Mouse (Mus musculus) gastrocnemius, postnatal 25 days (tissue): ENCODE results near the gene Etl4. TPM values are rescaled to one million over a fixed set of nuclear protein-coding genes. Genes with fewer than 3 reads are reported as not detected.
A peak's percentile ranks its signal among the peaks of the same experiment; 100 is the strongest.

Source experiments
- DNase-seq: peaks from one replicate; pipeline ENCODE4 v3.0.0; 2022
- microRNA-seq, 2 experiments: library from miRNA; unstranded; fragments of <30 nt; microRNA quantifications; one replicate each; pipeline ENCODE4 v1.2.0; 2021; ENCODE audit warnings: borderline replicate concordance in 2 of 2
- total RNA-seq, 2 experiments: library from RNA; stranded (reverse); gene quantifications; 1 replicate in 1 of 2; 2 replicates in 1 of 2; pipeline ENCODE4 v1.2.3; 2021

The Etl4 gene
- total RNA-seq, 2 experiments from 2014 or later, result 23.6 to 43.0 TPM

- DNase-seq, result peak; percentile 39
Measured at GRCm38 (mm10) chr2:20764566-20765090, 855.0 kb downstream of the Etl4 start.

GRCm38 (mm10) chr2:20768681-20769080, 859.1 kb downstream of the Etl4 start:
- no peak for DNase-seq

GRCm38 (mm10) chr2:20770171-20770570, 860.6 kb downstream of the Etl4 start:
- no peak for DNase-seq

- DNase-seq, result no peak
Measured at GRCm38 (mm10) chr2:20774462-20774861, 864.9 kb downstream of the Etl4 start.

- DNase-seq, result no peak
Measured at GRCm38 (mm10) chr2:20776171-20776704, 866.7 kb downstream of the Etl4 start.

GRCm38 (mm10) chr2:20777931-20778330, 868.4 kb downstream of the Etl4 start:
- DNase-seq, result no peak

GRCm38 (mm10) chr2:20779484-20780381, 870.2 kb downstream of the Etl4 start:
- DNase-seq, result peak; percentile 17

- no peak for DNase-seq
Measured at GRCm38 (mm10) chr2:20801236-20801890, 891.8 kb downstream of the Etl4 start.

GRCm38 (mm10) chr2:20811506-20811905, 901.9 kb downstream of the Etl4 start:
- no peak for DNase-seq

- no peak for DNase-seq
Measured at GRCm38 (mm10) chr2:20813986-20814385, 904.4 kb downstream of the Etl4 start.

- DNase-seq, result no peak
Measured at GRCm38 (mm10) chr2:20818226-20818625, 908.6 kb downstream of the Etl4 start.

GRCm38 (mm10) chr2:20826258-20826657, 916.7 kb downstream of the Etl4 start:
- no peak for DNase-seq

GRCm38 (mm10) chr2:20830882-20831281, 921.3 kb downstream of the Etl4 start:
- DNase-seq, result no peak

GRCm38 (mm10) chr2:20831608-20832406, 922.2 kb downstream of the Etl4 start:
- DNase-seq, result no peak

GRCm38 (mm10) chr2:20849346-20849745, 939.8 kb downstream of the Etl4 start:
- DNase-seq, result no peak

Small RNA genes lying within 50 kb of the gene (microRNA-seq; reads per million reads assigned to microRNA genes)
- gene Gm44457, result 0 reads per million in 2 experiments
